Mouse (Mus musculus) left cerebral cortex, adult 18-20 months (tissue): ENCODE data around the gene Mdp1. TPM values are rescaled to one million over a fixed set of nuclear protein-coding genes. Genes with fewer than 3 reads are reported as not detected.

Source experiments
- total RNA-seq, 2 experiments: library from RNA; stranded (reverse); gene quantifications; 2 replicates each; pipeline ENCODE4 v1.2.3; 2021

The Mdp1 gene
- total RNA-seq, 2 experiments from 2014 or later, result 40.1 to 42.2 TPM

Other genes starting within 250 kb of the Mdp1 start
- 10 to 100 TPM; 19.0 to 19.2 TPM for gene Dhrs4, start 181.8 kb downstream of the Mdp1 start, total RNA-seq
- gene Carmil3, start 169.9 kb downstream of the Mdp1 start, total RNA-seq, result 10 to 100 TPM; 38.0 to 49.1 TPM
- 100 to 1,000 TPM; 218 to 223 TPM for gene Cpne6, start 150.1 kb downstream of the Mdp1 start, total RNA-seq
- 1 to 10 TPM in 1 of 2 experiments, under 1 TPM in 1; 0.82 to 1.4 TPM for gene Nrl, start 135.5 kb downstream of the Mdp1 start, total RNA-seq
- gene Pck2, start 120.2 kb downstream of the Mdp1 start, total RNA-seq, result 10 to 100 TPM; 27.6 to 37.2 TPM
- 10 to 100 TPM; 83.6 to 86.8 TPM for gene Dcaf11, start 100.5 kb downstream of the Mdp1 start, total RNA-seq
- not detected for gene A730061H03Rik, start 100.1 kb downstream of the Mdp1 start, total RNA-seq
- gene Fitm1, start 84.9 kb downstream of the Mdp1 start, total RNA-seq, result not detected
- gene Psme1, start 82.4 kb downstream of the Mdp1 start, total RNA-seq, result 10 to 100 TPM; 47.2 to 58.6 TPM
- gene Emc9, start 75.2 kb downstream of the Mdp1 start, total RNA-seq, result 10 to 100 TPM; 44.7 to 58.2 TPM
- 10 to 100 TPM; 59.6 to 65.7 TPM for gene Psme2, start 69.4 kb downstream of the Mdp1 start, total RNA-seq
- gene Rnf31, start 68.8 kb downstream of the Mdp1 start, total RNA-seq, result 10 to 100 TPM; 42.0 to 46.2 TPM
- gene Irf9, start 56.9 kb downstream of the Mdp1 start, total RNA-seq, result 10 to 100 TPM; 11.7 to 11.8 TPM
- gene Rec8, start 42.5 kb downstream of the Mdp1 start, total RNA-seq, result 1 to 10 TPM; 1.7 to 2.7 TPM
- gene Ipo4, start 24.6 kb downstream of the Mdp1 start, total RNA-seq, result 100 to 1,000 TPM; 106 to 116 TPM
- 1 to 10 TPM; 3.6 to 4.3 TPM for gene Gm49378, start 22.6 kb downstream of the Mdp1 start, total RNA-seq
- gene Tm9sf1, start 16.7 kb downstream of the Mdp1 start, total RNA-seq, result 10 to 100 TPM; 37.0 to 39.8 TPM
- 1 to 10 TPM in 1 of 2 experiments, under 1 TPM in 1; 0.94 to 1.1 TPM for gene Tssk4, start 10.3 kb downstream of the Mdp1 start, total RNA-seq
- gene Gmpr2, start 11.4 kb upstream of the Mdp1 start, total RNA-seq, result 10 to 100 TPM; 20.1 to 22.8 TPM
- gene Nedd8, start 11.6 kb upstream of the Mdp1 start, total RNA-seq, result 100 to 1,000 TPM; 318 to 349 TPM
- 10 to 100 TPM; 14.8 to 19.7 TPM for gene Tinf2, start 21.3 kb upstream of the Mdp1 start, total RNA-seq
- gene Tgm1, start 53.4 kb upstream of the Mdp1 start, total RNA-seq, result not detected
- 10 to 100 TPM; 47.1 to 51.2 TPM for gene Rabggta, start 61.8 kb upstream of the Mdp1 start, total RNA-seq
- 10 to 100 TPM; 86.9 to 88.7 TPM for gene Dhrs1, start 85.2 kb upstream of the Mdp1 start, total RNA-seq
- 10 to 100 TPM; 10.7 to 11.6 TPM for gene Nop9, start 85.2 kb upstream of the Mdp1 start, total RNA-seq
- 1 to 10 TPM; 2.3 to 2.4 TPM for gene Cideb, start 98.0 kb upstream of the Mdp1 start, total RNA-seq
- under 1 TPM; 0.26 to 0.52 TPM for gene Ltb4r2, start 100.9 kb upstream of the Mdp1 start, total RNA-seq
- gene Ltb4r1, start 105.5 kb upstream of the Mdp1 start, total RNA-seq, result under 1 TPM in 1 of 2 experiments, not detected in 1; 0.33 TPM
- 1 to 10 TPM; 4.9 to 8.6 TPM for gene Adcy4, start 123.6 kb upstream of the Mdp1 start, total RNA-seq
- gene Ripk3, start 128.4 kb upstream of the Mdp1 start, total RNA-seq, result 1 to 10 TPM in 1 of 2 experiments, under 1 TPM in 1; 0.44 to 1.7 TPM
- gene Nfatc4, start 162.6 kb upstream of the Mdp1 start, total RNA-seq, result 1 to 10 TPM; 3.0 to 3.3 TPM
- gene Nynrin, start 193.5 kb upstream of the Mdp1 start, total RNA-seq, result 1 to 10 TPM; 6.2 to 9.0 TPM
- under 1 TPM; 0.16 to 0.23 TPM for gene Cbln3, start 223.9 kb upstream of the Mdp1 start, total RNA-seq
- gene Khnyn, start 224.4 kb upstream of the Mdp1 start, total RNA-seq, result 10 to 100 TPM; 12.3 to 13.0 TPM
- 100 to 1,000 TPM in 1 of 2 experiments, 10 to 100 TPM in 1; 96.5 to 104 TPM for gene Sdr39u1, start 239.8 kb upstream of the Mdp1 start, total RNA-seq